Mouse (Mus musculus): Measurements from ENCODE around the gene Plbd1. TPM values are rescaled to one million over a fixed set of nuclear protein-coding genes. Genes with fewer than 3 reads are reported as not detected.

Gene Plbd1
- polyA plus RNA-seq, 1 experiment from 2014 or later = 37.8 TPM

GRCm38 (mm10) chr6:136647455-136647861 lies 14.3 kb downstream of the Plbd1 start:
- peak overlapping the region; percentile 30; the same call in 1 of the 2 replicates for H3K27ac ChIP-seq (replicated peaks)
- ATAC-seq (ENCODE audit: low FRiP score, low TSS enrichment) = peak; percentile 89

GRCm38 (mm10) chr6:136646207-136646606 lies 15.5 kb downstream of the Plbd1 start:
- no peak for DNase-seq (ENCODE audit: low spot score)
- H3K9me3 ChIP-seq (ENCODE audit: control insufficient read depth, low read length) = no peaks in the 10 kb centered on the region
- WGBS = 62% methylated on average over 6 of the region's 6 CpGs
- no peak overlapping the region for H3K4me2 ChIP-seq (replicated peaks; ENCODE audit: low read depth)
- no peaks in the 10 kb centered on the region for H3K36me3 ChIP-seq (ENCODE audit: control insufficient read depth, insufficient read depth, low read length)
- H3K4me1 ChIP-seq (replicated peaks; ENCODE audit: control insufficient read depth, insufficient read depth) = no peaks in the 10 kb centered on the region
- 0 out of 2 replicates have a peak overlapping the region, but pooled peaks have one; percentile 13 for H3K27ac ChIP-seq (replicated peaks)
- no peak overlapping the region for H3K4me3 ChIP-seq (ENCODE audit: low read depth, low read length)
- no peak overlapping the region for H3K9ac ChIP-seq (ENCODE audit: low read length)
- TF ChIP-seq CTCF (IDR thresholded peaks at IDR 0.05; ENCODE audit: low read depth) (no peak), EP300 (optimal IDR thresholded peaks at IDR 0.05) (no peak)
- no peaks in the 10 kb centered on the region for H3K27me3 ChIP-seq (ENCODE audit: control insufficient read depth, insufficient read depth, low read length)
- no peak for ATAC-seq (ENCODE audit: low FRiP score, low TSS enrichment)

More at GRCm38 (mm10) chr6:136647455-136647861, 14.3 kb downstream of the Plbd1 start:
- 30% methylated on average over 10 of the region's 10 CpGs for WGBS
- no peaks in the 10 kb centered on the region for H3K36me3 ChIP-seq (ENCODE audit: control insufficient read depth, insufficient read depth, low read length)
- no peaks in the 10 kb centered on the region for H3K4me1 ChIP-seq (replicated peaks; ENCODE audit: control insufficient read depth, insufficient read depth)
- no peak overlapping the region for H3K4me3 ChIP-seq (ENCODE audit: low read depth, low read length)
- no peak overlapping the region for H3K9ac ChIP-seq (ENCODE audit: low read length)
- TF ChIP-seq CTCF (IDR thresholded peaks at IDR 0.05; ENCODE audit: low read depth) (no peak), EP300 (optimal IDR thresholded peaks at IDR 0.05) (no peak)
- H3K27me3 ChIP-seq (ENCODE audit: control insufficient read depth, insufficient read depth, low read length) = no peaks in the 10 kb centered on the region
- no peak overlapping the region for H3K4me2 ChIP-seq (replicated peaks; ENCODE audit: low read depth)
- DNase-seq (ENCODE audit: low spot score) = peak; percentile 75
- H3K9me3 ChIP-seq (ENCODE audit: control insufficient read depth, low read length) = no peaks in the 10 kb centered on the region

DNA sequence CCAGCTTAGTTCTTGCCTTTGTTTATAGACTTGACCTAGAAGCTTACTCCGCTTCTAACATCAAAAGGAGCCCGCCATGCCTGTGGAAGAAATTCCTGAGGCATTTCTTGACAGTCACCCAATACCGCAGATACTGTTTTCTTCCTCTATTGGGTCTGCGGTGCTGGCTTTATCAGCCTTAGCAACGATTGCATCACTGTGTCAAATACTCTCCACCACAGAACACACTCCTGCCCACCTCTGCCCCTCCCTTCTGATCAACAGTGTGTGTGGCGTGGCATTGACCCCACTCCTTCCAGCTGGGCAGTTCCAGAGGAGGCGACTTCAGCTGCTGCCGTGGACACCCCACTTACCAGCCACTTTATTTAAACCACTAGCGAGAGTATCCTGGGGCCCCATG lies 16.0 kb downstream of the Plbd1 start:
- DNase-seq (ENCODE audit: low spot score) (peak; percentile 57), ATAC-seq (ENCODE audit: low FRiP score, low TSS enrichment) (peak; percentile 79)
- 45% methylated on average over 9 of the region's 9 CpGs for WGBS
- Histone ChIP-seq H3K27me3 (ENCODE audit: control insufficient read depth, insufficient read depth, low read length) (no peaks in the 10 kb centered on the region), H3K4me2 (replicated peaks; ENCODE audit: low read depth) (no peak overlapping the region), H3K9ac (ENCODE audit: low read length) (no peak overlapping the region), H3K9me3 (ENCODE audit: control insufficient read depth, low read length) (no peaks in the 10 kb centered on the region), H3K36me3 (ENCODE audit: control insufficient read depth, insufficient read depth, low read length) (no peaks in the 10 kb centered on the region), H3K4me1 (replicated peaks; ENCODE audit: control insufficient read depth, insufficient read depth) (no peaks in the 10 kb centered on the region), H3K27ac (replicated peaks) (0 out of 2 replicates have a peak overlapping the region, but pooled peaks have one; percentile 13), H3K4me3 (ENCODE audit: low read depth, low read length) (no peak overlapping the region)
- TF ChIP-seq CTCF (IDR thresholded peaks at IDR 0.05; ENCODE audit: low read depth) = no peak

- H3K4me2 ChIP-seq (replicated peaks; ENCODE audit: low read depth) = no peak overlapping the region
- DNase-seq (ENCODE audit: low spot score) = no peak
- ATAC-seq (ENCODE audit: low FRiP score, low TSS enrichment) = no peak
Measured at GRCm38 (mm10) chr6:136644171-136644570, 17.6 kb downstream of the Plbd1 start.

GRCm38 (mm10) chr6:136634982-136635381 lies 26.7 kb downstream of the Plbd1 start:
- TF ChIP-seq EP300 (optimal IDR thresholded peaks at IDR 0.05) (no peak), CTCF (IDR thresholded peaks at IDR 0.05; ENCODE audit: low read depth) (peak; percentile 39; the same call in 1 of the 2 replicates)
- no peak for ATAC-seq (ENCODE audit: low FRiP score, low TSS enrichment)
- H3K27me3 ChIP-seq (ENCODE audit: control insufficient read depth, insufficient read depth, low read length) = no peaks in the 10 kb centered on the region

More at GRCm38 (mm10) chr6:136644171-136644570, 17.6 kb downstream of the Plbd1 start:
- H3K4me3 ChIP-seq (ENCODE audit: low read depth, low read length) = no peak overlapping the region
- 90% methylated on average over 2 of the region's 2 CpGs for WGBS
- H3K27ac ChIP-seq (replicated peaks) = no peak overlapping the region
- no peaks in the 10 kb centered on the region for H3K9me3 ChIP-seq (ENCODE audit: control insufficient read depth, low read length)
- H3K27me3 ChIP-seq (ENCODE audit: control insufficient read depth, insufficient read depth, low read length) = no peaks in the 10 kb centered on the region
- H3K36me3 ChIP-seq (ENCODE audit: control insufficient read depth, insufficient read depth, low read length) = no peaks in the 10 kb centered on the region
- H3K9ac ChIP-seq (ENCODE audit: low read length) = no peak overlapping the region
- TF ChIP-seq EP300 (optimal IDR thresholded peaks at IDR 0.05) (no peak), CTCF (IDR thresholded peaks at IDR 0.05; ENCODE audit: low read depth) (peak; percentile 58)
- no peaks in the 10 kb centered on the region for H3K4me1 ChIP-seq (replicated peaks; ENCODE audit: control insufficient read depth, insufficient read depth)

DNA sequence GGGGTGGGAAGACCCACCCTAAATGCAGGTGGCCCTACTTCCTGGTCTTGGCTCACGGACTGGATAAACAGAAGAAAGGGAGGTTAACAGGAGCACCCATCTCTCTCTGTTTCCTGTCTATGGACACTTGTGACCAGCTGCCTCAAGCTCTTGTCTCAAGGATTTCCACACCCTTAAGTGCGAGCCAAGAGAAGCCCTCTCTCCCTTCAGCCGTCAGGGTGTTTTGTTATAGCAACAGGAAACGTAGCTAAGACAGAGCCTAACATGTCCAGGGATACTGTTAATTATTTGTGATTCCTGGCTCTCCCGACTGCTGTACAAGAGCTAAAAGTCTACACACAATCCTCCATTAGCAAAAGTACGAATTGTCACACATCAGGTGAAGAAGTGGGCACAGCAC lies 28.0 kb downstream of the Plbd1 start:
- no peaks in the 10 kb centered on the region for H3K4me1 ChIP-seq (replicated peaks; ENCODE audit: control insufficient read depth, insufficient read depth)
- no peaks in the 10 kb centered on the region for H3K27me3 ChIP-seq (ENCODE audit: control insufficient read depth, insufficient read depth, low read length)
- H3K4me3 ChIP-seq (ENCODE audit: low read depth, low read length) = no peak overlapping the region
- H3K4me2 ChIP-seq (replicated peaks; ENCODE audit: low read depth) = no peak overlapping the region
- DNase-seq (ENCODE audit: low spot score) = no peak
- H3K9ac ChIP-seq (ENCODE audit: low read length) = no peak overlapping the region
- TF ChIP-seq CTCF (IDR thresholded peaks at IDR 0.05; ENCODE audit: low read depth) (no peak), EP300 (optimal IDR thresholded peaks at IDR 0.05) (no peak)
- WGBS = 43% methylated on average over 6 of the region's 6 CpGs
- ATAC-seq (ENCODE audit: low FRiP score, low TSS enrichment) = no peak
- H3K36me3 ChIP-seq (ENCODE audit: control insufficient read depth, insufficient read depth, low read length) = no peaks in the 10 kb centered on the region
- no peak overlapping the region for H3K27ac ChIP-seq (replicated peaks)
- no peaks in the 10 kb centered on the region for H3K9me3 ChIP-seq (ENCODE audit: control insufficient read depth, low read length)

More at GRCm38 (mm10) chr6:136634982-136635381, 26.7 kb downstream of the Plbd1 start:
- DNase-seq (ENCODE audit: low spot score) = no peak
- Histone ChIP-seq H3K27ac (replicated peaks) (no peak overlapping the region), H3K36me3 (ENCODE audit: control insufficient read depth, insufficient read depth, low read length) (no peaks in the 10 kb centered on the region), H3K4me2 (replicated peaks; ENCODE audit: low read depth) (no peak overlapping the region), H3K4me1 (replicated peaks; ENCODE audit: control insufficient read depth, insufficient read depth) (no peaks in the 10 kb centered on the region), H3K9me3 (ENCODE audit: control insufficient read depth, low read length) (no peaks in the 10 kb centered on the region), H3K9ac (ENCODE audit: low read length) (no peak overlapping the region), H3K4me3 (ENCODE audit: low read depth, low read length) (no peak overlapping the region)
- WGBS = 70% methylated on average over 3 of the region's 3 CpGs

Measured in stomach, postnatal 0 days (tissue).